Mouse (Mus musculus) small intestine, adult 2 months (tissue): ENCODE data around the gene Srp14.

Experiments
- CTCF ChIP-seq: fragments of 200-500 bp; IDR thresholded peaks from 2 replicates; pipeline ENCODE4 v1.5.1; 2012; ENCODE audit warnings: low read depth, mild to moderate bottlenecking, control low read depth, inconsistent platforms, low read length, moderate library complexity, mixed read lengths; ENCODE audit not compliant: insufficient replicate concordance, insufficient read length; ENCODE audit errors: extremely low read depth
- POLR2A ChIP-seq: fragments of 200-500 bp; IDR thresholded peaks from 2 replicates; pipeline ENCODE4 v1.6.1; 2012; ENCODE audit warnings: low read depth, mild to moderate bottlenecking, control low read depth, inconsistent platforms, low read length, moderate library complexity

DNA sequence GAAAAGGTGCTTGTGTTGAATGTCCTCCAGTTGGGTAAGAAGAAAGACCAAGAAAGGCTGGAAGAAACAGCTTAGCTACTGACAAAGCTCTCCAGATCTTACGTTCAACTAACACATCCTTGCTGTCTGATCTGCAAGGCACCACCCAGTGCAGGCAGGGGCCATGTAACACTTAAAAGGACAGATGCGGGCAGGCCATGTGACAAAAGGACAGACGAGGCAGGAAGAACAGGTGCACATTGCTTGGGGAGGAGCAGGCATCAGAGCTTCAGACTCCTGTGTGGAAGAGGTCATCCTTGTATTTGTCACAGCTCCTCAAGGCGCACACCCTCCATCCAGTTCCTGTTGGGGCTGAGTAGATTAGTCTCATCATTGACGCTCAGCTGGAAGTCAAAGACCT lies 3.5 kb upstream of the Srp14 start:
- TF ChIP-seq CTCF (no peak), POLR2A (no peak)
